Mouse (Mus musculus) embryo, embryonic 9.5 days (tissue): ENCODE results near the gene Tns3.
A peak's percentile ranks its signal among the peaks of the same experiment; 100 is the strongest.

Source experiments
- DNase-seq: peaks from one replicate; pipeline ENCODE4 v3.0.0-alpha.2; 2017; ENCODE audit errors: extremely low spot score

Gene Tns3

DNA sequence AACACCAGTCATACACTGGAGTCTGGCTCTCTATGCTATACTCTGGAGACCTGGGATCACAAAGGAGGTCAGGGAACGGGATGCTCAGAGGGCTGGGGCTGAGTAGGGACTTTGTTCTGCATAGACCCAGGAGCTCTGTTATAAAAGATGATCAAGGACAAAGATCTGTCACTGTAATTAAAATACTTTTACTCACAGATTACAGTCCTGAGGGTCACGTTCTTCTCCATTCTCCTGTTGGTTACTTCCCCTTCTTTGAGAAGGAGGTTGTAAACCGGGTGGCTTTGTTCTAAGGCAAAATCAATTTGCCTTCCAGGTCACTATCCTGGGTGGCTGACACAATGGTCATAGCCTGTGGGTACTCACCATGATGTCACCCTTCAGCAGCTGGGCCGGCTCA, 133.8 kb downstream of the Tns3 start:
- DNase-seq, result no peak

GRCm38 (mm10) chr11:8530036-8530435, 134.3 kb downstream of the Tns3 start:
- no peak for DNase-seq

GRCm38 (mm10) chr11:8525463-8526145, 138.7 kb downstream of the Tns3 start:
- DNase-seq, result no peak

- DNase-seq, result peak; percentile 70
These were observed 140.8 kb downstream of the Tns3 start for GRCm38 (mm10) chr11:8523344-8524126.

GRCm38 (mm10) chr11:8513359-8514253, 150.7 kb downstream of the Tns3 start:
- no peak for DNase-seq

- no peak for DNase-seq
These were observed 154.0 kb downstream of the Tns3 start for GRCm38 (mm10) chr11:8510294-8510693.

- DNase-seq, result no peak
These were observed 154.7 kb downstream of the Tns3 start for GRCm38 (mm10) chr11:8509614-8510013.

- peak; percentile 42 for DNase-seq
These were observed 160.6 kb downstream of the Tns3 start for GRCm38 (mm10) chr11:8503735-8504134.

GRCm38 (mm10) chr11:8500855-8501254, 163.5 kb downstream of the Tns3 start:
- no peak for DNase-seq

DNA sequence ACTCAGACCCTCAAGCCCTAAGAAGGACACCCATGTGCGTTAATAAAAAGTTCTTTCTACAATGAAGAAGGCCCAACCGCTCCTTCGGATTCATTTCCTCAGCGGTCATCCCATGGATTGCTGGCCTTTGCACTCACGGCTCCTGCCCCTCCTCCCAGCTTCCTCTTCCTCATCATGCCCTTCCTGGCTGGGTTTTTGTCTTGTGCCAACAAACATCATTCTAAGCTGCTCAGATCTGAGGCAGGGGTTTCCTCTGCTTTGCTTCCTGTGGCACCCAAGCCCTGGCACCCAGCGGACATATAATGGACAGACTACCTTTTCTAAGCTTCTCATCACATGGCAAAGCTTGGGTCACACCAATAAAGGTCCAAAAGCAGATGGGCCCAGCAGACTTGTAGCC, 167.2 kb downstream of the Tns3 start:
- DNase-seq, result no peak

DNA sequence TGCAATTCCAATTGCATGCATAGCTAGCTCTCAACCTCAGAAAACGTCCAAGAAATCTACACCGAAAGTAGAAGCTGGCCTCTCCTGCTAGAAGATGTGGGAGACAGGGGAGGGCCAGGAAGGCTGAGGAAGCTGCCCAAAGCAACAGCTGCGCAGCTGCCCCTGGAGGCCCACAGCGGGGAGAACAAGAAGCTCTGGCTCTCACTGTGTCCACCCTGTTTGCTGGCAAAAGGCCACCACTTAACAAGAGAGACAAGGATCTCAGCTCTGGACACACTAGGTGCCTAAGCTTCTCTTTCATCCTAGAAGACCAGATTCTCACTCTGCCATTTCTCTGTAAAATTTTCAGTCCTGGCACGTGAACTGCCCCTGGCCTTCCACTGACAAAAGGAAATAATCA, 167.6 kb downstream of the Tns3 start:
- DNase-seq, result no peak

DNA sequence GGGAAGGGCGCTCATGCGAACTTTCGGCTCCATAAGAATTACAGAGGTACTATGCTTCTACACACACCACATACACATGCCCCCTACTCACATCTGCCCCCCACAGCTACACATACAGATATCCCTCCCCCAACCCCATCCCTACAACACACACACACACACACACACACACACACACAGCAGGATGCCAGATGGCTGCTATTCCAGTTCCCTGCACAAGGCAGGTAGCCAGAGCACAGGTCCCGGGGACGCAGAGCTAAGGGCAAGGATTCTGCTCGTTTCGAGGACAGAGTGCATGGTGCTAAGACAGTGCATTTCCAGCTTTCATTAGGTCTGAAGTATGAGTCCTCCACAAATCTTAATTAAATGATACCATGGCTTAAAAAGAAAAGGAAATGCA, 168.5 kb downstream of the Tns3 start:
- no peak for DNase-seq

DNA sequence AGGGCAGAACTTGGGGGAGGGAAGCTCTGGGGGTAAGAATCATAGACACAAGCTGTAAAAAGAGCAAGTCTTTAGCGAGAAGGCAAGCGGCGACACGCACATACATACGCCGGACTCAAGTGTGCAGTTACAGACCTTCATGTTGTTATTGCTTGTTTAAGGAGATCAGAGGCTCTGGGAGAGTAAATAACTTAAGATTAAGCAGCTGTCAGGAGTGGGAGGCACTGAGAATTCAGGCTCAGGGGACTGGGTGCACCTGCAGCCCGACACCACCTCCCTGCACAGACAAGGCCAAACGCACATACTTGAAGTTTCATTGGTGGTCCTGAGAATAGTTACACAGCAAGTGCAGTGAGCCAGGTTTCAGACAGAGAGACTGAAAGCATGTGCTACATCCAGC, 169.3 kb downstream of the Tns3 start:
- DNase-seq, result no peak

- no peak for DNase-seq
These were observed 170.3 kb downstream of the Tns3 start for GRCm38 (mm10) chr11:8493931-8494490.

DNA sequence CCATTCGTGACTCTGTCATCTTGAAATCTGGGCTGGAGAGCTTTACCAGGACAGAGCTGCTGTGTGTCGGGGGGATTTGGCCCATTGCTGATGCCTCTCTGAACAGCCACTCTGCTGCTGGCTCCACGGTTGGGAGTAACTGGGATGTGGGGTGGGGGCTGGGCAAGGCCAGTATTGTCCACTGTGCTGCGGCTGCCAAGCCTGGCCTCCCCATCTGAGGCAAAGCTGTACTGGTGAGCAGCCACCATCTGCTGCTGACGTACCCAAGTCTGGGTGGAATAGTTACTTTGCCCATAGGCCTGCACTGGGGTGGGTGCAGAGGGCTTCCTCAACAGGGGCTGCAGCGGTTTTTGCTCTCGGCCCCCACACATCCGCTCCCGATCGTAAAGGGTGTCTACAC, 172.0 kb downstream of the Tns3 start:
- DNase-seq, result no peak

DNA sequence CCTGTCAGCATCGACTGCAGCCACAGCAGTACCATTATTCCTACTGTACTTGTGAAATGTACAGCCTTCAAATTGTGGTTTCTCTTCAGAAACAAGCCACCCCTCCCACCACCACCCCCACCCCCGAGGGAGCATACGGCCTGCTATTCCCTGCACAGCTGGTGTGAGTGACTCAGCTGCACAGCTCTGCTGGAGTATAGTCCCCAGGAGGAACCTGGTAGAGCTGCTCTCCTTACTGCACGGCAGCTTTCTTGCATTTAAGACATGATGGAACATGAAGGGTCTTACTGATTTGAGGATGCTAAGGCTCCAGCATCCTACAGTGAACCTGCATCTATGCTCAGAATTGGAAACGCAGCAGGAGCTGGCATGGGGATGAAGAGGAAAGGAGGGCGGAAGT, 176.1 kb downstream of the Tns3 start:
- no peak for DNase-seq

- no peak for DNase-seq
These were observed 177.8 kb downstream of the Tns3 start for GRCm38 (mm10) chr11:8486552-8486951.

GRCm38 (mm10) chr11:8484538-8484937, 179.8 kb downstream of the Tns3 start:
- no peak for DNase-seq

- no peak for DNase-seq
These were observed 181.6 kb downstream of the Tns3 start for GRCm38 (mm10) chr11:8482721-8483120.

DNA sequence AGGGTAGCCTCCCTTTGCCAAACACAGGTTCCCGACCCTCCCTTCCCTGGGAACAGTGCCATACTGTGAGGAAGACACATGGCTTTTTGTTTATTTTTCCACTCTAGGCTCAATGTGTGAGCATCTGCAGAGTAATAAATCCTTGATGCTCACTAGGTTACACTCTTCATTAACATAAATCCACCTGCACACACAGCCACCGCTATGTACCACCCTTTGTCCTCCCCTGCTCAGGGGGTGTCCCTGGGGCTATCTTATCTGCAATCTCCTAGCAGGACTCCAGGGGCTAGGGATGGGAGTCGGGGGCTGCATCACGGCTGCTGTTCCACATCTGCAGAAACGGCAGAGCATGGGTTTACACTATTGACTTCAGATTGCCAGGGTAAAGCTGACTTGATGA, 182.4 kb downstream of the Tns3 start:
- DNase-seq, result no peak

GRCm38 (mm10) chr11:8481529-8481928, 182.8 kb downstream of the Tns3 start:
- no peak for DNase-seq

DNA sequence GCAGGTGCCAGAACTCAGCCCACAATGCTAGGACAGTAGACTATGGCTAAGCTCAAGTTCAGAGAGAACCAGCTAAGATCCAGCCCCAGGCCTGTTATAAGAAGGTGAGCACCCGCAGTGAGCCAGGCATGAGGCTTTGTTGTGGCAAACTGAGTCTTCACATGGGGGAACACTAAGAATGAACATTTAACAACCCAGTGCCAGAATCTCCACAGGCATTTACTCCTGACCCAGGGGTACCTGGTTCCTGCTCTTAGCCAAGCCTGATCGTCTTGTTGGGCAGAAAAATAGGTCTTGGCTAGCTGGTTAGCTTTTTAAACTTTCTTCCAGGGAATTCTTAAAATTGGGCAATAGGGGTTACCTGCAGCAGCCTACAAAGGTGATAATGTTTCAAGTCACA, 184.5 kb downstream of the Tns3 start:
- no peak for DNase-seq
